Mouse (Mus musculus) layer of hippocampus, adult 9-10 months (tissue): ENCODE data around the gene Prkacb.

Experiments used
- DNase-seq: peaks from one replicate; pipeline ENCODE4 v3.0.0; 2022; ENCODE audit warnings: low spot score

The Prkacb gene

DNA sequence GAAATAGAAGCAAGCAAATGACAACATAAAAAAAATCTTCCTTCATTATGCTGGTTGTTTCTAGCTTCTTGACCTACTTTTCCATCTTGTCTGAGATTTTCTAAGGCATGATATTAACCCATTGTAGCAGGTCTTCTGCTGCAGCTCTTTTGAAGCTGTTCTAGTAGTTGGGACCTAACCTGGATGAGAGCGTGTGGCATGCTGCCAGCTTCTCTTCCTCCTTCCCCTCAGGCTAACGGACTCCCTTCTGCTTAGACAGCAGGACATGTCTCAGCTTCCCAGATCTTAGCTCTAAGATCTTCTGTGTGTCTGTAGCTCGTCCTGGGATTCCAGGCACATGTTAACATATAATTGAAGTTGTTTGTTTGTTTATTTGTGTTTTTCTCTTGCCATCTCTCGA, 93.1 kb downstream of the Prkacb start:
- DNase-seq: no peak

DNA sequence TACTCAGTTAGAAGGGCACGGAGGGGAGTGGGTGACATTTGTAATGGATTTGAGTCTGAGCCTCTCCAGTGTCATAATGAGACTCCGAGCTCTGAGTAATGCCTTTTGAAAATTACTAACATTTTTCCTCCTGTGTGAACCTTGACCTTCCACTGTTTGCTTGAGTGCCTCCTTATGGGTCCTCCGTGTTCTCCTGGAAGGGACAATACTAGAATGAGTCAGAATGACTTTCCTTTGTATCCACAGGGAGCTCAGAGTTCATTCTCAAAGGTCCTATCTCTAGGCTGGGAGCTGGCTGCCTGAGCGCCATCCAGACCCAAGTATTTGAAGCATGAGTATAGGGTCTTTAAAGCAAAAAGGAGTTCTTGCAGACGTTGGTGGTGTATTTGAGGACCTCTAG, 94.5 kb downstream of the Prkacb start:
- DNase-seq: no peak

DNA sequence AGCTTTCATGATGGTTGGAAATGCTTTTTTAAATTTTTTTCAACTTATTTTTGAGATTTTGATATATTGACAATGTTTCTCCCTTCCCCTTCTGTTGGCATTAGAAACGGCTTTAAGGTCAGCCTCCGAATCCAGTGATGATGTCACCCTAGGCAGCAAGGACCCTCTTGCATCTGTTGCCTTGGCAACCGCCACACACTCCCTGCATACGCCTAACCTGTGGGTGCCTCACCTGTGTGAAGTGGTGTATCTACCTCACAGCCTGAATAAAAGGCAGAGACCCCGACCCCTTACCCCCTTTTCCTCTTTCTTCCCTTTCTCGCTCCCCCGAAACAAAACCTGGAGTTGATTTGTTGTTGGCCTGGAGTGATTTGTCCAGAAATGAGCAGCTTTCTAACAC, 100.5 kb downstream of the Prkacb start:
- no peak for DNase-seq

DNA sequence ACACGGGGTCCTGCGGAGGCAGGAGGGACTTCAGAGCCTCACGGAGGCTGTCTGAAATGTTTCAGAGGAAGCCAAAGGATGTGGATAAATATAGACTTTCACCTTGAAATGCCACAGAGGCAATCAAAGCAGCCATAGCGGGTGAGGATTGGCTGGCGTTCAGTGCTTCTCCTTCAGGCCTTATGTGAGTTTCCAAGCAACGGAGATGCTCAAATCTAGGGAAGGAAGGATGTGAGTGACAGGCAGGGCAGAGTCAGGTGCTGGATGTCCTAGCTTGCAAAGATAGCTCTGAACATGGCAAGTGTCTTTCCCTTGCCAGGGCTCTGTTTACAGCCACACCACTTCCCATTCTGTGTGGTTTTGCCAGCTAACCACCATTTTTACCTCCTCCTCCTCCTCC, 101.2 kb downstream of the Prkacb start:
- DNase-seq: no peak

DNA sequence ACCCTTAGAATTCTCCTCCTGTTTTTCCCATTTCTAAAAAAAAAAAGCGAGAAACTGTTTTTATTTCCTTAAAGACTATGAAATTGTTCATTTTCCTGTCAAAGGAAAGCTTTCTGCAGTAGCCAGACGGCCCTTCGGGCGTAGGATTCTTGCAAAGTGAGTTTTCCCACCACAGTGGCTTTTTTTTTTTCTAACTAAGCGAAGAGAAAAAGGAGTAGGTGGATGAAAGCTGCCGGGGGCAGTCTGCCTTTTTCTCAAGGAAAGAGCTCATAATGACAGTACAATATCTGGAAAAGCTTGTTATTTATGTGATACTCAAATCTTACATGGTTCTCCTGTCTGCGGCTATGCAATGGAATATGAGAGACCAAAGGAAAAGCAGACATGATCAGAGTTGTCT, 101.7 kb downstream of the Prkacb start:
- DNase-seq: no peak

DNA sequence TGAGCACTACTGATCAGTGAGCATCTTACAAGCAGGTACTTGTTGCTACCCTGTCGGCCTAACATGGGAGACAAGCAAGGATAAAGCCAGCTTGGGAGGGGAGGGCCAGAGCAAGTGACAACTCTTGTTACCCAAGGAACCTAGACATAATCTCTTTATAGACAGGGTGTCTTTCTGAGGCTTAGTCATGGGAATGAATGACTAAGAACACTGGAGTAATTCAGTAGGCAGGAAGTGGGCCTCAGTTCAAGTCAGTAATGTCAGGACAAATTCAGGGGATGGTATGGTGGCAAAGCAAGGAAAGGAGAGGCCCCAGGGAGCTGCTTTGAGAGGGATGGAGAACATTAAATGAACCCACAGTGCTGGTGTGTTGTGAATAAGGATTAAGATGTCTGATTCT, 103.7 kb downstream of the Prkacb start:
- DNase-seq: no peak

DNA sequence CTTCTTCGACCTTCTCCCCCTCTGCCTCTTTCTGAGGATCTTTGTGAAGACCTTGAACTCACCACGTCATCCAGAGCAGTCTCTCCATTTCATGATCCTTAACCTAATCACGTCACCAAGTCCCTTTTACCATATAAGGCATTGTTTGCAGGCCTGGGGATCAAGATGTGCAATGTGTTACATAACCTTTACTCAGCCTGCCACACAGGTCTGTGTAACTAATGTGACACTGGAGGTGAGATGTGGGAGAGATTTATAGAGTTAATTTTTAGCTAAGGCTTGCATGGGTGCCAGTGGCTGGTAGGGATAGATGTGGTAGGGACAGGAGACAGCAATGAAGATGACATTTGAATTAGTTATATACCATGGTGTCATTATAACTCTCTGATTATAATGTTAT, 104.4 kb downstream of the Prkacb start:
- no peak for DNase-seq

DNA sequence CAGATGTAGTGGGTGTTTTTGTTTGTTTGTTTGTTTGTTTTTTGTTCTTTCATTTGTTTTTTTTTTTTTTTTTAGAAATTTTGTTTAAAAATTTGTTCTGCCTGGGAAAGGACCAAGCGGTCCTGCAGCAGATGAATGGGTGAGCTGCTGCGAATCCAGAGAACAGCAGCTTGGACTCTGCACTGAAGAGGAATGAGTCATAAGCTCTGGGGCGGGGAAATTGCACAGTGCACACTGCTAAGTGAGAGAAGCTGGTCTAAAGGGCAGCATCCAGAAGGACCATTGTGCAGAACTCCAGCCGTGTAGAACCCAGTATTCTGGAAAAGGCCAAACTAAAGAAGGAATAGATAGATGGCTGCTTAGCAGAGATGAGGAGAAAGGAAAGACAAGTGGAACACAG, 108.7 kb downstream of the Prkacb start:
- no peak for DNase-seq

DNA sequence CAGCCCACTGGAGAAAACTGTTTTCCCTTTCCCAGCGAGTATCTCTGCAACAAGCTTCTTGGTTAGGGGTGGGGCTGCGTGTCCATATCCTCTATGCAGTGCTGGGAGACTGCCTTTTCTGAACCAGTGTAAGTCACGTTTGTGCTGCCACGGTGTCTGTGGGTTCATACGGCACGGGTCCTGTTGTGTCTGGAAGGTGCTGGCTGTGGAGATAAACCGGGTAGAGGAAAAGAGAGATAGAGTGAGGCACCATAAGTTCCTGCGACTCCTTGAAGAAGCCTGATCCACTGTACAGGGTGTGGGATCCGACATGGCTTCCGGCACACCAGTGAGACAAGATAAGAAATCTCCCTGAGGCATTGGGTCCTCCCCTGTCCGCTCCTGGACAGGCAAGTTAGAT, 112.7 kb downstream of the Prkacb start:
- no peak for DNase-seq

DNA sequence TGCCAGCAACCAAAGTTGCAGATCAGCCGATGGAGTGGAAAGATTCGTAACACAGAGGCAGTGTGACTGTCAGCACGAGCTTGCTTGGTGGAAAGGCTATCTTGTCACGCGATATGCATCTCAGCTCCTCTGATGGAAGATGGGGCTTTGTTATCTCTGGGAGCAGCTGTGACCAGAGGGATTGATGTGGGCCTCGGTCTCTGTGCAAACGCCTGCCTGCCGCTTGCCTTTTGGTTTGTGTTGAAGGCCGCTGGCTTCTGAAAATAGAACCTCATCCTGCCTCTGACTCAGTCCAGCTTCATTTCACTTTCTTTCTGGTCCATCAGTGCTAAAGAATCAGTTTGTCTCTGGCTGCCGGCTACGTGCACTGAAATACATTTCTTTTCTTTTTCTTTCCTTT, 113.8 kb downstream of the Prkacb start:
- DNase-seq: no peak

DNA sequence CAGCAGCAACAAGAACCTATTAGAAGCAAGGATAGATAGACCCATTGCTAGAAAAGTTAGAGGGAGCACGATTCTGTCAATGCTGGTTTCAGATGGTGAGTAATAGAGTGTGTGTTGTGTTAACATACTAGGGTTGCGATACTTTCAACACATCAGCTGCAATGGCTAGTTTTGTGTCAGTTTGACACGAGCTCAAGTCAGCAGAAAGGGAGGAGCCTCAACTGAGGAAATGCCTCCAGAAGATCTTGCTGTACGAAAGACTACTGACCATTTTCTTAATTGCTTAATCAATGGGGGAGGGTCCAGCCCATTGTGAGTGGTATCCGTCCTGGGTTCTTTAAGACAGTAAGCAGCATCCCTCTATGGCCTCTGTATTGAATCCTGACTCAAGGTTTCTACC, 120.2 kb downstream of the Prkacb start:
- no peak for DNase-seq

DNA sequence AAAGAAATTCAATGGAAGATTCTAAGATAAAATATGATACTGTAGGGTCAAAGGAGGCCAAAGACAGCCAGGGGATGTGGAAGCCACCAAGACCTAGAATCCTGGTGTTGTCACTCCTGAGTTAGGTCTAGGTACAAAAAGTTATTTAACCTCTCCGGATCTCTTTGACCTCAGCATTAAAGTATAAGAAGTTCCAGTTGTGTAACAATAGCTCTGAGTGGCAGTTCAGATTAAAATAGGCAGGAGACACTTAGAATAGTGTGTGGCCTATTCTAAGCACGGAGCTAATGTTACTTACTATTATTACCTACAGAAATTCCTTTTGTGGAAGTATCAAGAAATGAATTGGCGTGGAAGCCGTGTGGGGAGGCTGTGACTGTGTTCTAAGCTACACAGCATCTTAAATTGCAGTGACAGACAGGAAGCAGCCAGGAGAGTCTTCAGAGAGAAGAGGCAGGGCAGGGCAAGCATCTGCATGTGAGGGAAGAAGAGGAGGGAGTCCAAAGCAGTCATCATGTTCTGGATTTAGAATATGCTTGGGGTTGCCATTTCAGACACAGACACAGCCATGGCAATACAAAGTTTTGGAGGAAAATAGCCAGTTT, 125.6 kb downstream of the Prkacb start:
- no peak for DNase-seq

DNA sequence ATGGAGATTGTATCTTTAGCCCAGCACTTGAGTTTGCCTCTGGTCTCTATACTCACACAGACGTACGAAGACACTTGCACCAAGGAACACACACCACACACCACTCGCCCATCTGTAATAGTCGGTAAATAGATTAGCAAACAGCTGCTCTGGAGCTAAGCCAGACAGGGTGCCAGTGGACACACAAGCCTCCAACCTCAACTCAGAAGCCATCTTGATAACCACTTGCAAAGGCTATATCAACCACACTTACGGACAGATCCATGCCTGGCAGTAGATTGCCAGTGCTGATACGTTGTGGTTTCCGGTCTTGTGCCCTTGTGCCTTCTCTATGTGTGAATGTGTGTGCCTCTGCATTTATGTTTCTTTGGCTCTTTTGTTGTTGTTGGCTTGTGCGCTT, 126.4 kb downstream of the Prkacb start:
- DNase-seq: no peak

DNA sequence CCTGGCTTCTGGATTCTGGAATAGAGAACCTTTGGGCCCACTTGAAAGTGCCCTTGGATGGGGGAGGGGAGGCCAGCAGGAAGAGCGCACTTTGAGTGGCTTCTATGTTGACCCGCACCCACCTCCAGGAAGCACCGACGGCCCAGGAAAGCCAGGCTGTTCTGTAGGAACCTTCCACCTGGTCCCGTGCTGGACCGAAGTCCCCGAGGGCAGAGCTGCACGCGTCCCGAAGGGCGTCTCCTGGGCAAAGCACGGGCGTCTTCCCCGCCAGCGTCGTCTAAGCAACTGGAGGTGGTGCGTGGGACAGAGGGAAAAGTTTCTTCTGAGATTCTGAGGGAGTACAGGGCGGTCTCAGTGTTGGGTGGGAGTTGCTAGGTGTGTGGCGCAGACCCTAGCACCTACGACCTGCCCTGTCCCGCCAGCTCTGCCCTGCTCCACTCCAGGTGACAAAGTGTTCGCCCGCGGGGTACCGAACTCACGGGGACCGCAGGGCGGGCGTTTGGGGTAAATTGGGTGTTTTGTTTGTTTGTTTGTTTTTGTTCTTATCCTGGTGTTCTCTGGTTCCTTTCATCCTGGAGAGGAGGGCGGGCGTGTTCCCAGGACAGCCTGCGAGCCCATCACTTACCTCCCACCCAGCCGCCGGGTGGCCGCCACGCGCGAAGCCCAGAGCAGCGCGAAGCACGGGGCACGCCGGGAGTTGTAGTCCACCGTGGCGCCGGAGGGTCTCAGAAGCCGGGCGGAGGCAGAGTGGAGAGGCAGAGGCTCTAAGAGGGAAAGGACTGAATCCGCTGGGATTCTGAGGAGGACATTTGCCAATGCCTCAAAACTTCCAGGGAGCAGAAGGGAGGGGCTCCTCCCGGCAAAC, 127.7 kb downstream of the Prkacb start, which contains the start of gene Samd13:
Samd13 (minus strand) TSS at position 782 of the 865 bp plus-strand sequence.
- DNase-seq: no peak

DNA sequence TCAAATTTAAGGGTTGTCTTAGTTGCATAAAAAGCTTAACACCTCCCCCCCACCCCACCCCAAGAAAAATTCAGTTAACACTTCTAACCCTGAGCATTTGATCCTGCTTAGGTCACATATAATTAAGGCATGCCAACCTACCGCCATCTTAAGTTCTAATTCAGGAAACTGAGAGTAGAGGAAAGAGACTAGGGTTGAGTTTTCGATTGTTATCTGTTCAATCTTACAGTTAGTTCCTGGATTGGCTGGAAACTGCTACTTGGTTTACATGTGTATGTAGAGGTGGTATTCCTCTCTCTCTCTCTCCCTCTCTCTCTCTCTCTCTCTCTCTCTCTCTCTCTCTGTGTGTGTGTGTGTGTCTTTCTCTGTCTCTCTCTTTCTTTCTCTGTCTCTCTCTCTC, 129.7 kb downstream of the Prkacb start:
- no peak for DNase-seq

DNA sequence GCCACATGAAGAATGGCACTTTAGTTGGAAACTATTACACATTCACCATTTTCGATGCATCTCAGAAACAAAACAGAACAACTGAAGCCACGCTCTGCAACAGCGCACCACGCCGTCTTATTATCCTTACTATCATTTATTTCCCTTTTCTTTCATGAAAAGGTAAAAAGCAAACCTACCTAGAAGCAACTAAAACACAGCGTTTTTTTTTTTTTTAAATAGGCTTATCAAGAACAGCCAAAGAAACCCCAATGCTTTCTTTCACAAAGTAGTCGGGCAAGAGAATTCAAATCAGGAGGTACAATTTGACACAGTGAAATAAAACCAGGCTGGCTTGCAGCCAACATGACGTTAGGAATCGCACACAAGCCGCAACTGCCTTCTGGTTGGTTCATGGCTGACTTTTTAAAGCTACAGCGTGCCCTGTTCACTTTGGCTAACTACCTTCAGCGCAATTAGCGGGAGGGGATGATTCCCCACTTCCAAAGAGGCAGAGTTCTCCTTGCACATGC, 130.6 kb downstream of the Prkacb start:
- DNase-seq: peak; percentile 25

DNA sequence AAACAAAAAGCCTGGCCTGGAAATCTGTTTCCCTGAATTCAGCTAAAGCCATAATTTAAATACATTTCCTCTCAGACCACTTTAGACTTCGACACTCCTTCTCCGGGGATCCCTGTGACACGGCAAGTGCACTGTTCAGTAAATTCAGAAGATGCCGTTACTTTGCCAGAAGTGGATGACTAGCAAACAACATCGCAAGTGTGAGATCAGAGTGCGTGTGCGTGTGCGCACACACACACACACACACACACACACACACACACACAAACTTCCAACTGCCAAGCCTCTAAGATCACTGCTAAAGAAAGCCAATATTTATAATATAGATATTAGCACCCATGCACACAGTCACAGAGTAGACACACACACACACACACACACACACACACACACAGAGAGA, 131.1 kb downstream of the Prkacb start:
- DNase-seq: no peak

DNA sequence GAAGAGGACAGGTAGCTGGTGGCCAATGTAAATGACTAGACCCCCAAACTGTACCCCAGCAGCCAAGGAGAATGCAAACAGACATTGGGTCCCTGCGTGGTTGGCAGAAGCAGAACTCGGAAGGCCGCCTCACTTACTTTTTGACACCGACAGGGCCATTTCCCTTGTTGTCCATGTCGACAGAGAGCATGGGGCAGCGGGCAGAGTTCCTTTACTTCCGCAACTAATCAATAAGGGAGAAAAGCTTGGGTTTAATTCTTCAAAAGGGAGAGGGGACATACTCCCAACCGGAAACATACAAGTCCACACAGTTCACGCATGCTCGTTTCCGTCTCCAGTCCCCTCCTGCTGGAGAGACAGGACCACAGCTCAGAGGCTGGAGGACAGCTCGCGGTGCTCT, 132.2 kb downstream of the Prkacb start:
- no peak for DNase-seq

DNA sequence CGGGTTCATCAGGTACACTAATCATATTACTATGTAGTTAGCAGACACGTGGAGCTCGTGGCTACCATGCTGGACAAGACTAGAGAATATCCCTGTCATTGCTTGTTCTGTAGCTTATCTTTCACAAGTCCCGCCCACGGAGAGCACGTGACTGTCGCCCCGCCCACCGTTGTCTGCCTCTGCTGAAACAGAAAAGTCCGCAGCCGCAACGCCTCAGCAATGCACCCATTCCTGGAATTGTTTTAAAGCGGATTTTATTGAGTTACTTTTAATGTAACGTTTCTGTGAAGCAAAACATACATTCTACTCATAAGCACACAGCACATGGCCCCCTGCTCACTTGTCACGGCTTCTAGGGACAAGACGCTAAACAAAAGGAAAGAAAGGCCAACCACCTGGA, 133.1 kb downstream of the Prkacb start:
- no peak for DNase-seq
